Mouse (Mus musculus) heart, embryonic 11.5 days (tissue): Measurements from ENCODE around the gene Ssr1. TPM values are rescaled to one million over a fixed set of nuclear protein-coding genes. Genes with fewer than 3 reads are reported as not detected.

Experiments used
- ATAC-seq: fragments of 200-750 bp; cut with Nextera tagmentation; replicated peaks from 2 replicates; pipeline ENCODE4 v1.8.0; 2017; ENCODE audit warnings: moderate library complexity; ENCODE audit not compliant: insufficient number of reproducible peaks, low FRiP score, low TSS enrichment
- H3K27ac ChIP-seq: fragments of 300-500 bp; sonication (generic); 2 replicates; pipeline ENCODE4 v1.5.1; 2014; ENCODE audit warnings: mild to moderate bottlenecking, low read depth, low read length
- H3K27me3 ChIP-seq: fragments of 300-500 bp; sonication (generic); 2 replicates; pipeline ENCODE4 v1.6.1; 2014; ENCODE audit warnings: mild to moderate bottlenecking, low read length, mixed read lengths; ENCODE audit not compliant: control insufficient read depth, insufficient read depth
- H3K36me3 ChIP-seq: fragments of 300-500 bp; sonication (generic); 2 replicates; pipeline ENCODE4 v1.6.1; 2014; ENCODE audit warnings: mild to moderate bottlenecking, low read length, moderate library complexity, mixed read lengths; ENCODE audit not compliant: control insufficient read depth, insufficient read depth
- H3K4me1 ChIP-seq: fragments of 300-500 bp; sonication (generic); 2 replicates; pipeline ENCODE4 v1.6.1; 2014; ENCODE audit warnings: low read length; ENCODE audit not compliant: control insufficient read depth, insufficient read depth
- H3K4me2 ChIP-seq: fragments of 300-500 bp; sonication (generic); 2 replicates; pipeline ENCODE4 v1.6.1; 2014; ENCODE audit warnings: mild to moderate bottlenecking, moderate library complexity
- H3K4me3 ChIP-seq: fragments of 300-500 bp; sonication (generic); 2 replicates; pipeline ENCODE4 v1.5.1; 2014; ENCODE audit warnings: low read depth, low read length
- H3K9ac ChIP-seq: fragments of 300-500 bp; sonication (generic); 2 replicates; pipeline ENCODE4 v1.6.1; 2014; ENCODE audit warnings: mild to moderate bottlenecking, low read depth, low read length, moderate library complexity
- H3K9me3 ChIP-seq: fragments of 300-500 bp; sonication (generic); replicated peaks from 2 replicates; pipeline ENCODE4 v1.6.1; 2016; ENCODE audit warnings: low read length; ENCODE audit not compliant: control insufficient read depth
- WGBS: fragments of 180-500 bp; shearing (Covaris S2); extraction: QIAGEN DNeasy Blood & Tissue Kit; methylation state at CpG from one replicate; pipeline ENCODE4 v1.1.7; 2014; ENCODE audit not compliant: insufficient replicate concordance; 5-methylcytosine and 5-hydroxymethylcytosine counted together
- polyA plus RNA-seq: library from polyadenylated mRNA; unstranded; fragments of >200 nt; fragmentation: Nextera tagmentation; extraction: Ambion mirVana; gene quantifications from 2 replicates; pipeline ENCODE4 v1.2.1, GENCODE M21; 2014

The Ssr1 gene
- polyA plus RNA-seq, 1 experiment from 2014 or later = 100 TPM

DNA sequence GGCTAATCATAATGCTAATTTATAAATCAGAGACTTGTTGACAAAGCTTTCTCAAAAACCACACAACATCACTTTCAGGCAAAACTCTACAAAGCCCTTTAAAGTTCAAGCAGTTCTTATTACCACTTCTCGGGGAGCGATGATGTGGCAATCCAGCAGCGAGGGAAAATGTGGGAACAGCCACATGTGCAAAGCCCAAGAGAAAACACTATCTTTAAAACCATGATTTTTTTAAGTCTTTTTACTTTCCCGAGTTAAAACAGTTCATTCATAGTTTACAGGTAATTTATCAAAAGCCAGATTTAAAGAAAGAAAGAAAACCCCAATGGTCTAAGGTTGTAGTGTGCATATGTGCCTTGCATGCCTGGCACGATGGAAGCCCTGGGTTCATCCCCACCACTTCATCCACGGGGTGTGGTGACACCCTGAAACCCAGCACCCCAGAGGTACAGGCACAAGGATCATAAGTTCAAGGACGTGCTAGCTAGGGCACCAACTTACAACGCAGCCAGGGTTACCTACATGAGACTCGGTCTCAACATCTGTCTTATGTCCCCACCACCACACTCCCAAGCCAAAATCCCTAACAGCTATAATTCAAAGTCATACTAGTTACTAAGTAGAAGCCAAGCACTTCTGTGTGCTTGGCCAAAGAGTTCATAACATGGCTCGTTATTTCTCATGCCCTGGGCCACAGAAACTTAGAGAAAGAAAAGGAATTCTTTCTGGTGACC is 1.2 kb downstream of the Ssr1 start:
- 15% methylated on average over 10 of the region's 10 CpGs for WGBS
- H3K27ac ChIP-seq = peak overlapping the region; percentile 93

DNA sequence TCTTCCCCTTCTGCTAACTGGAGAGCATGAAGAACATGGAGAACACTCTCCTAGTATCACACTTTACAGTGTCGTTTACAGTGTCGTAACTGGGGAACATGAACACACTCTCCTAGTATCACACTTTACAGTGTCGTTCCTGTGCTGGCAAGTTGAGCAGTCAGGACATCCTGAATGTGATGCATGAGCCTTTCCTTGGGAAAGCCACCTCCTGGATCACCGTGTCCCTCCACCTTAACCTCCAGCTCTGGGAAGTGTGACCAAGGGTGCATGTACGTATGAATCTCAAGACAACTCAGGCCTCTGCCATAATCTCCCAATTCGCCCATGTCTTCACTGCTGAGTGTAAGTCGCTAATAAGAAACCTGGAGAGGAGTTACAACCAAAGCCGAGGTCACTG is 4.3 kb downstream of the Ssr1 start:
- Histone ChIP-seq H3K9ac (no peak overlapping the region), H3K36me3 (peaks cover 36% of the 10 kb centered on the region)

More for the DNA sequence above, 1.2 kb downstream of the Ssr1 start:
- ATAC-seq = no peak
- H3K4me2 ChIP-seq = peak overlapping the region; percentile 86
- H3K9me3 ChIP-seq = no peaks in the 10 kb centered on the region
- H3K4me3 ChIP-seq = peak overlapping the region; percentile 95
- H3K36me3 ChIP-seq = peaks cover 14% of the 10 kb centered on the region
- no peaks in the 10 kb centered on the region for H3K27me3 ChIP-seq
- peaks cover 5% of the 10 kb centered on the region; the same call in 1 of the 2 replicates for H3K4me1 ChIP-seq
- peak overlapping the region; percentile 97 for H3K9ac ChIP-seq

DNA sequence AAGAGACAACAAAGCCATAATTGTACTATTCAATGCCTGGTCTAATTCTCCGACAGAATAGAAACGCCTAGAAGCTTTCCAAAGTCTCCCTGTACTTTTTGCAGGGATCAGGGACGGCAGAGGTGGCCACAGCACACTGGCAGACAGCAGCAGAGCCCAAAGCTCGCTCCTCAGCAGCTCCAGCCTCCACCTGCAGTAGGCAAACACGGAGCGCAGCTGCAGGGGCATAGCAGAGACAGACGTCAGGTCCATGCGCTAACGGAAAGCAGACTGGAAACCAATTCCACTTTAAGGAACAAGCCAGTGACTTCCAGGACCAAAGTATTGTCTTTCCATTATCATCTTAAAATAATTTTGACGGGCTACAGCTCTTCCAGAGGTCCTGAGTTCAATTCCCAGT is 7.9 kb downstream of the Ssr1 start:
- no peaks in the 10 kb centered on the region for H3K4me1 ChIP-seq
- H3K36me3 ChIP-seq = peaks cover 57% of the 10 kb centered on the region
- 88% methylated on average over 10 of the region's 10 CpGs for WGBS
- no peak overlapping the region for H3K9ac ChIP-seq
- H3K4me3 ChIP-seq = no peak overlapping the region
- H3K27ac ChIP-seq = no peak overlapping the region
- H3K4me2 ChIP-seq = no peak overlapping the region
- H3K27me3 ChIP-seq = no peaks in the 10 kb centered on the region
- ATAC-seq = no peak
- no peaks in the 10 kb centered on the region for H3K9me3 ChIP-seq

More for the DNA sequence above, 4.3 kb downstream of the Ssr1 start:
- Histone ChIP-seq H3K27ac (no peak overlapping the region), H3K4me1 (peaks cover 5% of the 10 kb centered on the region; the same call in 1 of the 2 replicates), H3K27me3 (no peaks in the 10 kb centered on the region), H3K4me2 (no peak overlapping the region), H3K4me3 (no peak overlapping the region), H3K9me3 (no peaks in the 10 kb centered on the region)
- no peak for ATAC-seq
- WGBS = 91% methylated on average over 8 of the region's 8 CpGs

DNA sequence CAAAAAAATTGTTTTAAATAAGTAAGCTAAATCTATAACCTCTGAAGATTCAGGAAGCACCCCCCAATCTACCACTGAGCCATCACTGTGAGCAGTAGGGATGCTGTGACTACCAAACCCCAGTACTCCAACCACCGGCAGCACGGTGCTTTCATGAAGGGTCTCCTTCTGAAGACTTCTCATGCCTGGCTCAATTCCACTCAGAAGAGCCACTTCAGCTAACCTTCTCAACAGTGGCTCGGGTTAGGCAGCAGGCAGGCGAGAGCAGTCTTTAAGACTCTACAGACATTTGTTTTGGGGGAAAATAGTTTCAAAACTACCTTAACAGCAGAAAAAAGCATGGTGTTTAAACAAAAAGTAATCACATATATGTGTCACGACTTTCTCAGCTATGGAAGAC is 13.0 kb downstream of the Ssr1 start:
- ATAC-seq = no peak
- Histone ChIP-seq H3K27ac (no peak overlapping the region), H3K4me3 (no peak overlapping the region), H3K4me1 (no peaks in the 10 kb centered on the region), H3K9me3 (no peaks in the 10 kb centered on the region), H3K9ac (no peak overlapping the region), H3K4me2 (no peak overlapping the region), H3K27me3 (no peaks in the 10 kb centered on the region), H3K36me3 (peaks cover 52% of the 10 kb centered on the region)
- 90% methylated on average over 5 of the region's 5 CpGs for WGBS

DNA sequence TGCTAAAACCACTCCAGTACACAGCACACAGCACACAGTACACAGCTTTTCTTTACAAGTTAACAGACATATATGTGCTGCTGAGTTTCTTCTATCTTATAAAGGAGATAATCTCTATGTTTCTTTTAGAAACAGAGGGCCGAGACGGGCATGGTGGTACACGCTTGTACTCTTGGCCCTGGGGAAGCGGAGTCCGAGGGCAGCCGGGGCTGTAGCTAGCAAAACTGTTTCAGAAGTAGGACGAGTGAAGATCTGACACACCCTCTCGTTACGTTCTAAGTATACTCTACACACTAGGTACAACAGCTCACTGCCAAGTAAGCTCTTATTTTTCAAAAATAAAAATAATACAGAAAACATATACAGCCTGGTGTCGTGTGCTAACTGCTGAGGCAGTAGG is 13.7 kb downstream of the Ssr1 start:
- peaks cover 49% of the 10 kb centered on the region for H3K36me3 ChIP-seq
- 93% methylated on average over 10 of the region's 10 CpGs for WGBS
- no peak for ATAC-seq
- H3K9ac ChIP-seq = no peak overlapping the region
- no peak overlapping the region for H3K4me3 ChIP-seq
- H3K4me1 ChIP-seq = no peaks in the 10 kb centered on the region
- no peak overlapping the region for H3K4me2 ChIP-seq
- no peaks in the 10 kb centered on the region for H3K27me3 ChIP-seq
- no peaks in the 10 kb centered on the region for H3K9me3 ChIP-seq
- H3K27ac ChIP-seq = no peak overlapping the region

DNA sequence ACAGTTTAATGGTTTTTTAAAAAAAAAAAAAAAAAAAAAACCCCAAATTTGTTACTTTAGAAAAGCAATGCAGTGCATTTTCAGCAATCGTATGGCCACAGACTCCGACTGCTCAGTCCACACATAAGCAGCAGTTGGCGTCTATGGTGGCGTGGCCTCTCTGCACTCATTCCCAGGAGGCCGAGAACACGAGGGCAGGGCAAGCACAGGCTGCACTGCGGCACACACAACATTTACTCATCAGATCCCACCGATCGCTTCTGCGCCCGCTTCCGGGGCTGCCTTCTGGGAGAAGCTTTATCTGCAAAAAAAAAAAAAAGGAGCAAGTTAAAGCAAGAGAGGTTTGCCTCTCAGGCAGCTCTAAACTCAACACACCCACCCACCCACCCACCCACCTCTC is 14.5 kb downstream of the Ssr1 start:
- no peak for ATAC-seq
- Histone ChIP-seq H3K27ac (no peak overlapping the region), H3K4me2 (no peak overlapping the region), H3K9me3 (no peaks in the 10 kb centered on the region), H3K4me1 (no peaks in the 10 kb centered on the region), H3K4me3 (no peak overlapping the region), H3K36me3 (peaks cover 47% of the 10 kb centered on the region), H3K9ac (no peak overlapping the region), H3K27me3 (no peaks in the 10 kb centered on the region)
- 93% methylated on average over 12 of the region's 12 CpGs for WGBS

DNA sequence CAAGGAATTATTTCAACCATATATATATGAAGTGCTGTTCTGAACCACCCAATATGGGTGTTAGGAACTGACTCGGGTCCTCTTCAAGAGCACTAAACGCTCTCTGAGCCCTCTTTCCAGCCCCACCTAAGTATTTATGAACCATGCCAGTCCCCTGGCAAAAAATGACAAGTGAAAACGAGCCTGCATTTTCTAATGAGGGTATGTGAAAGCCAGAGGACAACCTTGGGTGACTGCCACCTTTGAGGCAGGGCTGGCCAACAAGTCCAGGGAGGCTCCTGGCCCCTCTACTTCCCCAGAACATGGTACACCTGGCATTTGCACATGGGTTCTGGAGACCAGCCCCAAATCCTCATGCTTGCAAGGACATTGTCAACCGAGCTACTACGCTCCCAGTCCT is 19.3 kb downstream of the Ssr1 start:
- Histone ChIP-seq H3K27ac (no peak overlapping the region), H3K4me3 (no peak overlapping the region), H3K27me3 (no peaks in the 10 kb centered on the region), H3K9me3 (no peaks in the 10 kb centered on the region), H3K36me3 (peaks cover 24% of the 10 kb centered on the region), H3K4me1 (no peaks in the 10 kb centered on the region), H3K4me2 (no peak overlapping the region), H3K9ac (no peak overlapping the region)
- no peak for ATAC-seq
- 88% methylated on average over 5 of the region's 5 CpGs for WGBS

DNA sequence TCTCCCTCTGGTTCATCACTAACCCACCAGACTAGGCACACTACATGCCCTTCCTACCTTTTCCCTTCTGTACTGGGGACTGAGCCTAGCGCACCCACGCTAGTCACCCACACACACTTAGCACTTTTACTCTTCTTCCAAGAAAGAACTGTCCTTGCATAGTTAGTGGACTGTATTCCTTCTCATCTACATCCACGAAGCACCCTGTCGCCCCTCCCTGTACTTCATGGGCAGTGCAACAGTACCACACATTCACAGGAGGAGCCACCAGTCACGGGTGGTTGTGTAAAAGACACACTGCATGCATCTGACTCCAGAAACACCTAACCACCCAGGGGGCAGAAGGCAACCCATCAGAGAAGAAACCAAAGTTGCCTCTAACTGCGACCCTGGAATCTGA is 20.0 kb downstream of the Ssr1 start:
- H3K4me1 ChIP-seq = no peaks in the 10 kb centered on the region
- no peak overlapping the region for H3K4me2 ChIP-seq
- no peak for ATAC-seq
- H3K27me3 ChIP-seq = no peaks in the 10 kb centered on the region
- peaks cover 18% of the 10 kb centered on the region for H3K36me3 ChIP-seq
- H3K4me3 ChIP-seq = no peak overlapping the region
- no peaks in the 10 kb centered on the region for H3K9me3 ChIP-seq
- no peak overlapping the region for H3K27ac ChIP-seq
- H3K9ac ChIP-seq = no peak overlapping the region
- WGBS = 83% methylated on average over 6 of the region's 6 CpGs
